ENCODE assay signal across 20 mouse cellular contexts in genomic region chr11:112130090-112130489, GRCm38 (mm10).
"Had no signal": no experiment of that assay in that cellular context is flagged by ENCODE, and none has a peak within 500 bp of the region (broad histone marks: within the 10 kb centered on the region; RNA-seq: fewer than 3 reads in every experiment).

No protein-coding gene starts in this region.

- H3K27me3 ChIP-seq: limb, embryonic 12.5 days; lung, embryonic 15.5 days; neural tube, embryonic 12.5 days; stomach, embryonic 15.5 days had no signal

- ATAC-seq: intestine, postnatal 0 days; liver, postnatal 0 days had no signal

- H3K4me3 ChIP-seq: limb, embryonic 12.5 days; limb, embryonic 15.5 days; lung, embryonic 15.5 days; neural tube, embryonic 12.5 days; stomach, embryonic 15.5 days had no signal

- H3K4me2 ChIP-seq: limb, embryonic 12.5 days; limb, embryonic 15.5 days; liver, embryonic 11.5 days; lung, embryonic 15.5 days; midbrain, embryonic 11.5 days; neural tube, embryonic 12.5 days; stomach, embryonic 15.5 days had no signal

- H3K36me3 ChIP-seq: limb, embryonic 12.5 days; limb, embryonic 15.5 days; lung, embryonic 15.5 days; neural tube, embryonic 12.5 days; stomach, embryonic 15.5 days had no signal

- H3K9ac ChIP-seq: limb, embryonic 12.5 days; limb, embryonic 15.5 days; liver, embryonic 14.5 days; liver, postnatal 0 days; lung, embryonic 15.5 days; neural tube, embryonic 12.5 days; stomach, embryonic 15.5 days had no signal

- H3K9me3 ChIP-seq: limb, embryonic 12.5 days; limb, embryonic 15.5 days; lung, embryonic 15.5 days; neural tube, embryonic 12.5 days; stomach, embryonic 15.5 days had no signal

- H3K27ac ChIP-seq: limb, embryonic 12.5 days; limb, embryonic 15.5 days; liver, embryonic 14.5 days; lung, embryonic 15.5 days; neural tube, embryonic 12.5 days; stomach, embryonic 15.5 days had no signal

- DNase-seq: kidney, adult 2 months; kidney, postnatal 25 days; layer of hippocampus, postnatal 36 days; left cerebral cortex, postnatal 4 days; liver, postnatal 0 days; lung, postnatal 36 days; midbrain, embryonic 14.5 days; retina, postnatal 1 day; right cerebral cortex, postnatal 25 days; spleen, adult 18-20 months; thymus, postnatal 25 days had no signal

- H3K4me1 ChIP-seq: limb, embryonic 15.5 days; lung, embryonic 15.5 days; neural tube, embryonic 12.5 days had no signal
